Mouse (Mus musculus): ENCODE data around the gene Jmjd1c.
A peak's percentile ranks its signal among the peaks of the same experiment; 100 is the strongest.

The Jmjd1c gene

DNA sequence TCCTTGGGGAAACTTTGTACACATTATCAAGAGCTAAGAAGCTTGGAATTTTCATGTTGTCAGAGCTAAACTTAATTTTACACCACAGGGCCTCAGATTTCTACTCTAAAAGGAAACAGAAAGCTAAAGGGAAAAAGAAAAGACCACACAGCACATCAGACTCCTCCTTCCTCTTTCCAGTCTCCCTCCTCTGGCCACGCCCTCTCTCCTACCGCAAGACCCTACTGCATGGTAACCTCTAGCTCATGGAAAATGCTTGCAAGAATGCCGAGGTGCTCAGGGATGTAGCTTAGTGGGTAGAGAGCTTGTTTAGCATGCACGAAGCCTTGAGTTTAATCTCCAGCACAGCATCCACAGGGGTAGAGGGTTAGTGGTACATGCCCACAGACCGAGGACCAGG, 24.0 kb upstream of the Jmjd1c start:
- peak; percentile 4 for DNase-seq (ENCODE audit: extremely low read depth, low read depth)

GRCm38 (mm10) chr10:67072600-67072999, 23.3 kb upstream of the Jmjd1c start:
- DNase-seq (ENCODE audit: extremely low read depth, low read depth) = no peak

- DNase-seq (ENCODE audit: extremely low read depth, low read depth) = no peak
Measured at GRCm38 (mm10) chr10:67073577-67073976, 22.3 kb upstream of the Jmjd1c start.

GRCm38 (mm10) chr10:67075931-67076878, 19.7 kb upstream of the Jmjd1c start:
- DNase-seq (ENCODE audit: extremely low read depth, low read depth) = no peak

- no peak for DNase-seq (ENCODE audit: extremely low read depth, low read depth)
Measured at GRCm38 (mm10) chr10:67079030-67079429, 16.9 kb upstream of the Jmjd1c start.

DNA sequence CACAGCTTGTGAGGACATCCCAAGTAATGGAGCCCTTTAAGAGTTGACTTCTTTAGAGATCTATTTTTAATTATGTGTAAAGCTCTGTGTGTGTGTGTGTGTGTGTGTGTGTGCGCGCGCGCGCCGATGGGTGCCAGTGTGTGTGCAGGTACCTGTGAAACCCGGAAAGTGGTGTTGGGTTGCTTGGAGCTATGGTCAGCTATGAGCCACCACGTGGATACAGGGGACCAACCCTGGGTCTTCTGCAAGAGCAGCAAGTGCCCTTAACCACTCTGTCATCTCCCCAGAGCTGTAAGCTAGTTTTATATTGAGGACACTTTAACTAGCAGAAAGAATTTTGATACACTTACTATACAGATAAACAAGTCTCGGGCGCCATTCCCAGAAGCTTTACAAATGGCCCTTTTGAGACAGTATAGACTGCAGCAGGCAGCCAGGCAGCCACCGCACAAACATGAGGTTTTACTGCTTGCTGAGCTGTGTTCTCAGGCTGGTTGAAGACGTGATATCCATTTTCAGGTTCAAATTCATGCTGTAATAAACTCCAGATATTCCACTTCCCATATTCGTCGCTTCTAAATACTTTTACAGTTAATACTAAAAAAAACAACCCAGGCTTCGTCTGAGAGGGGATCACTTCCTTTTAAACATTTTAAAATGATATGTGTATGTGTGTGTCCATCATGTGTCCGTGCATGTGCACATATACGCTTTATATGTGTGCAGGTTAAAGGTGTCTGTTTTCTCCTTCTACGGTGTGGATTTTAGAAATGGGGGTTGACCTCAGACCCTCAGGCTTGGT, 14.5 kb upstream of the Jmjd1c start:
- DNase-seq (ENCODE audit: extremely low read depth, low read depth) = no peak

DNA sequence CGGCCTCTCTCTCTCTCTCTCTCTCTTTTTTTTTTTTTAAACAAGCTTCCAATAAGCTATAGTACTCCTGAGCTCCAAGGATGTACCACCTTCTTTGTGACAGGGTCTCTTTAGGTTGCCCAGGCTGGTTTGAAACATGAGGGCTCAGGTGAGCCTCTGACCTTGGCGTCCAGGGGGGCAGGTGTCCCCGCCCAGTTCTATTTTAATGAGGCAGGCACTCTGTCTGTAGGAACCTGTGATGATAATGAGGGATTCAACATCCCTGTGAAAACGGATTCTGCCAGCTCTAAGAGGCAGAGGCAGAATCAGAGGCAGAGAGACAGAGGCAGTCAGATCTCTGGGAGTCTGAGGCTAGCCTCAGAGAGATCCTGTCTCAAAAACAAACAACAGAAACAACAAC, 13.4 kb upstream of the Jmjd1c start:
- no peak for DNase-seq (ENCODE audit: extremely low read depth, low read depth)

DNA sequence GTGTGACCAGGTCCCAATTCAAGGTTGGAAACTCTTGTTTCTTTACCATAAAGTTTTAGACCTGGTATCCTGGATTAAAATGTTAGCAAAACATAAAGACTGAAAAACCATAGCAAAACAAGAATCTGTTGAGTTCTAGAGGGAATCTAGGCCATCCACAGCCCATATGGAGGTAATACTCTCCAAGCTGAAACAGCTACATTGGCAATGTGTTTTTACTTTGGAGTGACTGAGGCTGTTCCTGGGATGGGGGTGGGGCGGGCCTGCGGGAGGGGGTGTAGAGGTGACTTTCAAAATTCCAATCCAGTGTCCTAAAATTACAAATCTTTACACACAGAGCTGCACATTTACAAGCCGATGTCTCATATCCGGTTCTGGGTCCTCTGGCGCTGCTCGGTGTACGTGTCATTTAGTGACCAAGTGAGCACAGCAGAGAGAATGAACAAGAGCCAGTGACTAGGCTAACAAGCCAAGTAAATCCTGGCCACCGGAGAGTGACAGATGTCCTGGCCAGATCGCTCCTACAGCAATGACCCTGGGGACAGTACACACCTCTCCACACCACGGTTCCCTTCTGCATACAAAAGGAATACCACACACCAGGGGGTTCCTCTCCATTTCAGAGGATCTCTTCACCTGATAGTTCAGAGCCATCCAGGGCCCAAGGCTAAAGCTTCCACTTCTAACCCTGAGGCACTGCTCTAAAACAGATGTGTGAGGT, 12.3 kb upstream of the Jmjd1c start:
- DNase-seq (ENCODE audit: extremely low read depth, low read depth) = no peak

DNA sequence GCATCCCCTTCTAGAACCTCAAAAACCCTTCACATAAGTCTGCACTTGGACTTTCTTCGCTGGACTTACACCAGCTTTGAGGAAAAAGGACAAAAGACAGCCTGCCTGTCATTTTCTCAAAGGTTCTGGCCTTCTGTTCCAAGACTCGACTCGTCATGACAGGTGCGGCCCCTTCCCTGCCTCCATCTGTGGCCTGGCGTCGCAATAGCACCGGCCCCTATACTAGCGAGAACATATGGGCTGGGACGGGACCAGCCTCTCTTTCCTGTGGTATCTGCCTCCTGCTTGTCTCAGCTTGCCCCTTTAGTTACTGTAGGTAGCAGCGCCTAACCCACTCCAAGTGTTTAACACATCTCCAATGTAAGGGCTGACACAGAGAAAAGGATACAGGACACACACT, 10.8 kb upstream of the Jmjd1c start:
- no peak for DNase-seq (ENCODE audit: extremely low read depth, low read depth)

DNA sequence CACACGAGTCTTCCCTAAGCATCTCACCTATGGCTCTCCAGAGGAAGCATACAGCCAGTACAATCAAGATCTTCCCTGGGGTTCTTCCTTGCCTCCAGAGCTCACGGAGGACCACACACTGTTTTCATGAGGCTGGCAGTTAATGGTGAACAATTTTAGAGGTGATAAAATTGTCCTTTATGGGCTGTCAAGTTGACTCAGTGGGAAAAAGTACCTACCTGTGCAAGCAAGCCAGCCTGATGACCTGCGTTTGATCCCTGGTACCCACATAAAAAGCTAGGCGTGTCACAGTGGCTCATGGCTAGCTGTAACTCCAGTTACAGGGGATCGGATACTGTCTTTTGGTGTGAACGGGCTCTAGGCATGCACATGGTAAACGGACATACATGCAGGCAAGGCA, 10.0 kb upstream of the Jmjd1c start:
- DNase-seq (ENCODE audit: extremely low read depth, low read depth) = no peak

GRCm38 (mm10) chr10:67087447-67088226, 8.3 kb upstream of the Jmjd1c start:
- DNase-seq (ENCODE audit: extremely low read depth, low read depth) = no peak

DNA sequence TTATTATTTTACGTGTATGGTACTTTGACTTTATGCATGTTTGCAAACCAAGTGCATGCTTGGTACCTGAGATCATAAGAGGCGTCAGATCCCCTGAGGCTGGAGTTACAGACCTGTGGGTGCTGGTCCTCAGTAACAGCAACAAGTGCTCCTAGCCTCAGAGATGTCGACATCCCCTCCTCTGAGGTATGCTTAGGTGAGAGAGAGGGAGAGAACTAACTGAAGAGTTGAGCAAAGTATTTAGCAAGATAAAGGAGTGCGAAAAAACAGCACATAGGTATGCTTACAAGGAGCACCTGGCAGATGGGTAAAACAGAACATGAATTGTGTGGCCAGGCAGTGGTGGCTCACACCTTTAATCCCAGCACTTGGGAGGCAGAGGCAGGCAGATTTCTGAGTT, 5.3 kb upstream of the Jmjd1c start:
- DNase-seq (ENCODE audit: extremely low read depth, low read depth) = no peak

GRCm38 (mm10) chr10:67094922-67095321, 1.0 kb upstream of the Jmjd1c start:
- DNase-seq (ENCODE audit: extremely low read depth, low read depth) = peak; percentile 6

- no peak for DNase-seq (ENCODE audit: extremely low read depth, low read depth)
Measured at GRCm38 (mm10) chr10:67096621-67097436, 904 bp downstream of the Jmjd1c start, which contains the start of gene Reep3. Gene Reep3, minus strand, starts transcription at chr10:67096945.

GRCm38 (mm10) chr10:67097437-67098150, 1.7 kb downstream of the Jmjd1c start:
- DNase-seq (ENCODE audit: extremely low read depth, low read depth) = no peak

DNA sequence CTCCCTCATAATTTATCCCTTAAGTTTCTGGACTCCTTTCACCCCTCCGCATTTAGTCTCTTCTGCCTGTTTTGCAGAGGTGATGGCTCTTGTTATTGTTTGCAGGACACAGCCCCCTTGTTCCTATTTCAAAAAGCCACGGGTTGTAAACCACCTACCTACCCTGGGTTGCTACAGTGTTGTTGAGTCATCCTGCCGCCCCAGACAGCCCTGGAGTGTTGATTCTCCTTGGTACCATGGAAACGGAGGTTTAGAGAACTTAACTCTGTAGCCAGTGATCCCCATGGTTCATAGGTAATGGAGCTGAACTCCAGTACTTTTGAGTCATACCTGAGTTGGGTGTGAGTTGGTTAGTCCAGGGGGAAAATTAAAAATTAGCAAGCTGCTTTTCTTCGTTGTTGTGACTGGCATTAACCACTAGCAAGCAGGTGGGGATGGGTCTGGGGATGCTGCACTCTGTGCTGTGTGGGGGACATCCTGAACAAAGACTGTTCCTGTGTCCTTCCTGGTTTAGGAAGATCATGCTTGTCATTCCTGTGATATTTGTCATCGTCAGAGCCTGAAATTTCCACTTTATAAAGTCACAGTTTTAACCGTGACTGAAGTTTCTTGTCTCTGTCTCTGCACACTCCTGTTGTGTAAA, 2.6 kb downstream of the Jmjd1c start:
- no peak for DNase-seq (ENCODE audit: extremely low read depth, low read depth)

- no peak for DNase-seq (ENCODE audit: extremely low read depth, low read depth)
Measured at GRCm38 (mm10) chr10:67099183-67099929, 3.4 kb downstream of the Jmjd1c start.

GRCm38 (mm10) chr10:67100011-67100661, 4.2 kb downstream of the Jmjd1c start:
- no peak for DNase-seq (ENCODE audit: extremely low read depth, low read depth)

Measured in MEL-GATA-1-ER (cell line).